Mouse (Mus musculus) left cerebral cortex, adult 18-20 months (tissue): ENCODE measurements at regions not wholly inside any gene's neighbourhood (a gene's known extent, or its start where the extent isn't known, plus 50 kb on each side); places are given as distances from the start of the nearest gene placed in this dataset.

Experiments
- DNase-seq, 2 experiments: peaks; one replicate each; pipeline ENCODE4 v3.0.0; 2021 to 2022; ENCODE audit warnings: low spot score in 2 of 2, mixed read lengths in 1 of 2

GRCm38 (mm10) chr10:56582065-56582464 lies 204.9 kb downstream of the Gja1 start:
- peak; percentile 2 to 34 for DNase-seq

- DNase-seq, result no peak
Measured at GRCm38 (mm10) chr10:56587205-56587604, 210.1 kb downstream of the Gja1 start.

- no peak for DNase-seq
Measured at GRCm38 (mm10) chr10:56597382-56597781, 220.3 kb downstream of the Gja1 start.

- DNase-seq, result no peak
Measured at GRCm38 (mm10) chr10:56598191-56598590, 221.1 kb downstream of the Gja1 start.

DNA sequence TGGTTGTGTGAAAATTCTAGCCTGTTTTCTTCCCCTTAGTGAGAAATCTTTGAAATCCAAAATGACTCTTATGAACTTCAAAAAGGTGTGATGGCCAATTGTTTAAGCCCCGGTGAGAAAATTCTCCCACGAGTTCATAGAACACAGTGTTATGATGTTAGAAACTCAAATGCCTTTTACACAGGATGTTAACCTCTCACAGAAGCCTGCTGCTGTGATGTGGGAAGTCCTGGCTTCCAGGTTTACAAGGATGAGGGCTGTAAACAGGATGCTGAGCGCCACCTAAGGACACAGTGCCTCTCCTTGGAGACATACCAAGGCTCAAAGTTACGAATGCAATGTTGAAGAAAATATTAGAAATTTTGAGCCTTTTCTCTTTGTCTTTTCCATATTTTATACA lies 222.8 kb downstream of the Gja1 start:
- DNase-seq, result no peak

- peak in 1 of 2 experiments; percentile 5 for DNase-seq
Measured at GRCm38 (mm10) chr10:56611564-56612288, 234.6 kb downstream of the Gja1 start.

GRCm38 (mm10) chr10:56642656-56643055 lies 265.5 kb downstream of the Gja1 start:
- no peak for DNase-seq

- DNase-seq, result no peak
Measured at GRCm38 (mm10) chr10:56643376-56644135, 266.4 kb downstream of the Gja1 start.

DNA sequence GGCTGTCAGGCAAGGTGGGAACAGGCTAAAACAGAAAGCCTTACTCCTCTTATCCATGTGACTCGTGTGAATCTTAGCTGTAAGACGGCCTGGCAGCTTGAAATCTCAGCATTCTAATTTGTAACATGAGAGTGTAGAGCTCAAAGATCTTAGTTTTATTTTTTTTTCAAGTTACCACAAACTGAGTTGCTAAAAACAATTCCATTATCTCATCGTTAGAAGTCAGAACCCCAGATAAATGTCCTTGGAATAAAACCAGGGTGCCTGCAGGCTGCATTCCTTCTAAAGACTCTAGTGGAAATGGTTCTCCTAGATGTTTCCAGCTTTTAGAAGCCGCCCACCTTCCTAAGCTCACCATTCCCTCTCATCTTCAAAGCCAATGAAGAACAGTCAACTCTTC lies 283.4 kb downstream of the Gja1 start:
- no peak for DNase-seq

GRCm38 (mm10) chr10:56673919-56674318 lies 296.8 kb downstream of the Gja1 start:
- no peak for DNase-seq

DNA sequence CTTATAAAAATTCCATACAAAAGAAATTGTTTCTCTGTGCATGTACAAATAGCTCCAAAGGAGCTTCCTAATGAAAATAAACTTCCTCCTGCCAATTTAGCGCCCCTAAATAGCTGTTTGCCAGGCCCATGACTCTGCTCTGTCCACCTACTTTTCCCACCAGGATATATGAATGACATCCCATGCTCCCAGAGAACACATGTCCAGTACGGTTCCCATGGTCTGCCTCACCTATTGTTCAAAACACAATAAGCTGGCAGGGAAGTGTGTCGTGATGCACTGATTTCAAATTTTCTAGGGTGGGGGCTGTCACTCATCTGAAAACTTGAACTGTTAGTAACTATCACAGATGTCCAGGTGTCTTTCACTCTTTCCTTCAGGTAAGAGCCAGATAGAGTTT lies 305.8 kb downstream of the Gja1 start:
- DNase-seq, result no peak

DNA sequence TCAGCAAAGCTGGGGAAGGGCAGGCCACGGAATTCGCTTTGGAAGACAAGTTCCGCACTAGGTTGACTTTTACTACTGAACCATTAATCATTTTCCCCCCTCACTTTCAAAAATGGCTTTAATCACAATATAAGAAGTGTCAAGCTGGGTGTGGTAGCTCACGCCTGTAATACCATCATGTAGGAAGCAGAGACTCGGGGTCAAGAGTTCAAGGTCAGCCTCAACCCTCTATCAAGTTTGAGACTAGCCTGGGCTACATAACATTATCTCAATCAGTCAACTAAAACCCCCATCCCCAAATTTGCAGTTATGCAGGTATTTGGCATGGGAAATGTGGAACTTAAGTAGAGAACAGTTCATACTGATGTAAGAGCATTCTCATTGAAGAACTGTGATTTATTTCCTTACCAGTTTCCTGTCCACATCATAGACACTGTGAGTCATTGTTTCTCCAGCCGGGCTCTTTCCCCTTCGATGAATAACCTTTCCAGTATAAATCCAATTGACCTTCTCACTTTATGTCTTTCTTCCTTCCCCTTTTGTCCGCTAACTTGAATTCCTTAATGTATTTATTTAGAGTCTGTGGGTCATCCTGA lies 308.6 kb downstream of the Gja1 start:
- no peak for DNase-seq

DNA sequence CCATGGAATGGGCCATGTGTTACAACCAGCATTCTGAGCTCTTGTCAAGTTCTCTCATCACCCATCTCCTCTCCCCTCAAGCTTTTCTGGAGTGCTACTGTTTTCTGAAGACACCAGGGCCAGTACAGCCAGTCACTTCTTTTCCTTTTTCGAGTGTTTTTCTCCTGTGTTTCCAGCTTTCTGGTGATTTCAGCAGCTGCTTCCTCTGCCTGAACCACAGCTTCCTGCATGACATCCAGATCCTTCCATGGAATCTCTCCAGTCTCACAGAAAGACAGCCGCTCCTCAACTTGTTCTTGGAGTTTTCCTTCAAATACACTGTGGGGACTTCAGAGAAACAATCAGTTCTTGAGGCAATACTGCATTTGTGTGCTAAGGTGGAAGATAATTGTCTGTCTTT lies 314.3 kb downstream of the Gja1 start:
- DNase-seq, result no peak

DNA sequence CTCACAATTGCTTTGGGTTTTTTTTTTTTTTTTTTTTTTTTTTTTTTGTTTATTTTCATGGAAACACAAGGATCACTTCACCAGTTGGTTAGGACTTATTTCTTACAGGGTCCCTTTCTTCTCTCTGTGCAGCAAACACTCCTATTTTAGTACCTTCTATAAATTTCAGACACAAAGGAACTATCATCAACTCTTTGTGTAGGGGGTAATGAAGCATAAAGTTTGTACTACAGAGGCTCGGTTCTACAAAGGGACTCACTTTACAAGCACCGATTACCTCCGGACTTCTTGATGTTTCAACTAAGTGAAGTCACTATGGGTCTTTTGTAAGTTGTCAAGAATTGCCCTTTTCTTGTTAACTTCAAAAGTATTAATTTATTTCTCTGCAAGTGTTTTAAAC lies 318.0 kb downstream of the Gja1 start:
- no peak for DNase-seq

DNA sequence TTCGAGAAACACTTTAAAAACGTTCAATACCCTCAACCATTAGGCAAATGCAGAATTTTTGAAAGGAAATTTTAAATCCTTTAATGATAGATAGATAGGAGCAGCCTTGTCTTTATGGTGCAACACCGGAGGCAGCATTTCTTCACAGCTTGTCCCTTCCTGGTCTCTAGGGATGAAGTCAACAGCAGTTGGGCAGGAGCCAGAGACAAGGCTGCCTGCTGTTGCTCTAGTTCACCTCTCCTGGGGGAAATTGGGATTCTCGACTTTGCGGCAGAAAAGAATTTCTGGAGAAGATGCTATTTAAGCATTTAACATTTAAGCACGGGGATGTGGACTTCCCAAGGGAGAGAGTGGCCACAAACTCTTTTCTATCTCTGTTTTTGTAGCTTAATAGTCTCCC lies 323.0 kb downstream of the Gja1 start:
- no peak for DNase-seq

- no peak for DNase-seq
Measured at GRCm38 (mm10) chr10:56708411-56708810, 331.3 kb downstream of the Gja1 start.

DNA sequence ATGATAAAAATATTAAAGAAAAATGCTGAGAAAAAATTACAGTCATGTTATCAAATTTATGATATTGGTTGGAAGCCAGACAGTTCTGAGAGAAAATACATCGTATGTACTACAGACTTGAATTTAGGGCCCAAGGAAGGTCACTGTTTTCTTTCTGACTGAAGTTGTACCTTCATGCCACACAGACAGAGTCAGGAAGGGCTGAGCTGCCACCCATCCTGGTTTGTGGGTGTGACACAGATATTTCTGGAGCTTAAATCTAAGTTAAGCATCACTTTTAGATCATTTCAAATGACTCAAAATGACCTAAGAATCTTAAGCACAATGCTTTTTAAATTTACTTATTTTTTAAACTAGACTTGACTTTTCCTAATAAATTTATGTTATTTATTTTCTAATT lies 331.8 kb downstream of the Gja1 start:
- DNase-seq, result no peak

DNA sequence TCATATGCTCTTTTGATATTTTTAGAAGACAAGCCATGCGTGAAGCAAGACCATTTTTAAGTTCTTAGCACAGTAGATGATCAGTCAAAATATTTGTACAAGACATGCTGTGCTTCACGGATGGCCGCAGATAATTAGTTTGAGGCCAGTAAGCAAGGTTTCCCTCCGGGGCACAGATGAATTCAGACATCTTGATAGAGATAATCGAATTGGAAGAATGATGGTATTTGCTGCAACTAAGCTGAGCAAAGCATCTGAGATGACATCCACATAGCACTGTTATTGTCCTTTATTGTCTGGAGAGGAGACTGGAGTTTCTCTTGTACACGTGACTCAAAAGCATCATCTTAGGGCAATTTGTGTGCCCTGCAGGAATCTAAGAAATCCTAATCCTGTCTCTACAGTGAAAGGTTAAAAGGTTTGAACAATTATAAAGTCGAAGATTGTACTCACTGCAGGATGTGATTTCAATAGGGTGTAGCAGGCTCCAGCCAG lies 335.5 kb downstream of the Gja1 start:
- no peak for DNase-seq

DNA sequence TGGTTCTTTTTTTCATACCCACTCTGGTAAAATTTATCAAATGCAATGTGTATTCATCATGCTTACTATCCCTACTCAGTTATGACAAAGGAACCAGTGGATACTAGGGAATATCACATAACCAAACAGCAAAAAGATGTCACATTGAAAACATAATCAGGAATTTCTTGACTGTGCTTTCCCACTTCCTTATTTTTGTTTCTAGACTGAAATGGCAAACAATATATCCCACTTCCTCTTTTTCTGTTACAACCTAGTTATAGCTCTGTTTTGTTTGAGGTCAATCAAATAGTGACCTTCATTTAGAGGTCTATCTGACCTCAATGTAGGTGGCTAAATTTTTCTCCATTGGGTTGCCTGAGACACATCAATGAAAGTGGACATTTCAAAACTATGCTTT lies 359.9 kb downstream of the Gja1 start:
- DNase-seq, result no peak

- no peak for DNase-seq
Measured at GRCm38 (mm10) chr10:56739621-56740020, 362.5 kb downstream of the Gja1 start.

DNA sequence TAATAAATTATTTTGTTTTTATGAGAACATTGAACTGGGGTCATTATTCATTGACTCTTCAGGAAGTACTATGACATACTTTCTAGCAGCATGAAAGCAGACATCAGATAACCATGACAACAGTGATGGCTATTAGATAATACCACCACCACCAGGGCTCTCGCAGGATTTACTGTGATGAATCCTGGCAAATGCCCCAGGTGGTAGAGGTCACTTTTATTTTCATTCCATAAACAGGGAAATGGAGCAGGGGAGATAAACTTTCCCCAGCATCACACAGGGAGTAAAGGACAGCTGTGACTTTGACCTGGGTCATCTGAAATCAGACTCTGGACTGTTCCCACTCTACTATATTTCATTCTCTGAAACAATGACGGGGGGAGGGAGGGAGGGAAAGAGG lies 375.0 kb downstream of the Gja1 start:
- DNase-seq, result no peak

GRCm38 (mm10) chr10:56753576-56753975 lies 376.4 kb downstream of the Gja1 start:
- no peak for DNase-seq
